Mouse (Mus musculus) heart, adult 2 months (tissue): ENCODE data around the gene Slc9a3r1.

Experiments
- CTCF ChIP-seq: fragments of 200-600 bp; IDR thresholded peaks from 2 replicates; pipeline ENCODE4 v1.8.1; 2022; ENCODE audit warnings: antibody characterized with exemption, mild to moderate bottlenecking, moderate library complexity
- EP300 ChIP-seq: fragments of 200-500 bp; IDR thresholded peaks from 2 replicates; pipeline ENCODE4 v1.6.1; 2011; ENCODE audit warnings: low read depth, low read length, control low read depth; ENCODE audit not compliant: insufficient read depth
- POLR2A ChIP-seq: fragments of 200-500 bp; IDR thresholded peaks from 2 replicates; pipeline ENCODE4 v1.6.1; 2011; ENCODE audit warnings: mild to moderate bottlenecking, low read depth, low read length, control low read depth; ENCODE audit not compliant: insufficient read depth

DNA sequence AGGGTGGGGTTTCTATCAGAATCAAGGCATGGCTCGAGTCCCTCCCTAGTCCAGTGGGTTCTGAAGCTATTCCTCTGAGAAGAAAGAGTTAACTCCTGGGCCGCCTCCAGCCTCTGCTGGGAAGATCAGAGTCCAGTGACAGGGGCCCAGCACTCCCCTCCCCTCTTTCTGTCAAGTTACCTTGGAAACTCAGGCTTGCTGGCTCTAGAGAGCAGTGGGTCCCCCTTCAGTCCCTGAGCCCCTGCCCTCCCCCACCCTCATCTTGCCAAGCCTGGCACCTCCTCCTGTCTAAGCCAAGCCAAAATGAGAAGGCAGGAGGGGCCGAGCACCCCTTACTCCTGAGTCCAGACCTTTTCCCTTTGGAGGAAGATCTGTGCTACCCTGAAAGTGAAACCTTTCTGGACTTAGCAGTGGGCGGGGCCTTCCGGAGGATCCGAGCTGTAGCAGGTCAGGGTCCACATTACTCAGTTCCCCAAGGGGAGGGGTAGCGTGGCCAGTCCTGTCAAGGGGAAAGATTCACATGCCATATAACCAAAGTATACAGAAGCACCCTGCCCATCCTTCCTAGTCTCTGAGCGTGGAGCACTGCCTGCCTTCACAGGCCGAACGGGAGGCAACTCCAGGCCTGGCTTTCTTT lies 14.5 kb downstream of the Slc9a3r1 start:
- TF ChIP-seq CTCF (no peak), POLR2A (no peak), EP300 (no peak)
